Mouse (Mus musculus) spleen, adult 2 months (tissue): ENCODE data around the gene F8. TPM values are rescaled to one million over a fixed set of nuclear protein-coding genes. Genes with fewer than 3 reads are reported as not detected.
"Not testable (repeated sequence)": the region's sequence is repeated elsewhere in the genome, so short reads cannot be mapped to it uniquely, and the experiment has no call there.

Source experiments
- DNase-seq, 2 experiments: peaks; one replicate each; pipeline versions ENCODE4 v3.0.0 to v3.0.0-alpha.2; 2012 to 2021; ENCODE audit warnings: low spot score in 2 of 2, low read depth in 1 of 2
- H3K27ac ChIP-seq: fragments of 200-500 bp; 2 replicates; pipeline ENCODE4 v1.5.1; 2012; ENCODE audit warnings: low read length, inconsistent platforms; ENCODE audit not compliant: insufficient read depth
- H3K27me3 ChIP-seq: fragments of 200-500 bp; 2 replicates; pipeline ENCODE4 v1.6.1; 2012; ENCODE audit warnings: mild to moderate bottlenecking, moderate library complexity, low read length, inconsistent platforms; ENCODE audit not compliant: control insufficient read depth, insufficient read depth
- H3K36me3 ChIP-seq: fragments of 200-500 bp; 2 replicates; pipeline ENCODE4 v1.6.1; 2012; ENCODE audit warnings: mild to moderate bottlenecking, low read length, inconsistent platforms; ENCODE audit not compliant: control insufficient read depth, insufficient read depth
- H3K4me1 ChIP-seq: fragments of 200-500 bp; 2 replicates; pipeline ENCODE4 v1.6.1; 2011; ENCODE audit warnings: inconsistent platforms; ENCODE audit not compliant: control insufficient read depth, insufficient read depth, insufficient read length
- H3K4me3 ChIP-seq: fragments of 200-500 bp; 2 replicates; pipeline ENCODE4 v1.5.1; 2011; ENCODE audit warnings: mild to moderate bottlenecking, inconsistent platforms; ENCODE audit not compliant: insufficient read depth, insufficient read length; ENCODE audit errors: extremely low read depth
- CTCF ChIP-seq: fragments of 200-500 bp; IDR thresholded peaks from 2 replicates; pipeline ENCODE4 v1.5.1; 2011; ENCODE audit warnings: mild to moderate bottlenecking, inconsistent platforms; ENCODE audit not compliant: insufficient read depth, insufficient read length, insufficient replicate concordance; ENCODE audit errors: extremely low read depth
- POLR2A ChIP-seq: fragments of 200-500 bp; IDR thresholded peaks from 2 replicates; pipeline ENCODE4 v1.6.1; 2011; ENCODE audit warnings: low read depth, low read length, inconsistent platforms
- WGBS: fragments of 180-500 bp; shearing (Covaris S2); methylation state at CpG from one replicate; pipeline ENCODE4 v1.1.7; 2018; 5-methylcytosine and 5-hydroxymethylcytosine counted together
- polyA plus RNA-seq: library from polyadenylated mRNA; depleted of rRNA; stranded (reverse); fragments of >200 nt; gene quantifications from 2 replicates; pipeline ENCODE4 v1.2.3, GENCODE M21; 2012

F8 gene
- polyA plus RNA-seq, 1 experiment, result 0.21 TPM

DNA sequence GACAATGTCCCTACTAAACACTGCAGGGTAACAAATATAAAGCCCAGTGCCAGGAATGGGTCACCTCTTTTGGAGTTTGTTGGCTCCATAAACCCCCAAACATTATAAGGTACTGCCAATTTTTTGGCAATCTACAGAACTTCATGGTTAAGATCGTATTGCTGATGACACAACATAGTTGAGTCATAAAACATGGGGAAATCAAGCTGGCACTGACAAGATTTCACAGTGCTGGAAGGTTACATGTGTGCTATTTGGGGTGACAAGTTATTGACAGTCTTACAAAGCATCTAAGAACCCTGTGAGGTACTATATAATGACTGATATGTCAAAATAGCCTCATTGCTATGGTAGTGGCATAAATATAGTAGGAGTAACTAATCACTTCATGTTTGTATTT is 1.2 kb downstream of the F8 start:
- H3K27me3 ChIP-seq, result no peaks in the 10 kb centered on the region
- DNase-seq, result no peak
- no peaks in the 10 kb centered on the region for H3K4me1 ChIP-seq
- no peak overlapping the region for H3K27ac ChIP-seq
- WGBS, result 85% methylated on average over 1 of the region's 1 CpGs
- no peaks in the 10 kb centered on the region for H3K36me3 ChIP-seq
- H3K4me3 ChIP-seq, result no peak overlapping the region
- TF ChIP-seq CTCF (no peak), POLR2A (no peak)

DNA sequence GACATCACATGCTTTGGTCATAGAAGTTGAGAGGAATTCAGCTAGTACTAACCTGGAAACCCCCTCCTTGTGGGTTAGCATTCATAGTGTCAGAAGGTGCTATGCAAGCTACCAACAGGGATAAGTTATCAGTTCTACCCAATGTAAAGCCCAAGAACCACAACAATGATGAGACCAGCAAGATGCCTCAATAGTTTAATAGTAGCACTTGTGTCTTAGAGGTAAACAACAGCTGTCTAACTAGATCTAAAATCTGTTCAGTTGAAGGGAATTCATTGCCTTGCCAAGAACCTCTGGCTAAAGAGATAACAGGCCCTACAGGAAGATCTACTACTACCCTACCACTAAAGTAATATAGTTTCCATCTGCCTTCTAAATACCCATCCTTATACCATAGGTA is 5.6 kb downstream of the F8 start:
- DNase-seq, result no peak
- Histone ChIP-seq H3K36me3 (no peaks in the 10 kb centered on the region), H3K27ac (no peak overlapping the region), H3K4me1 (no peaks in the 10 kb centered on the region), H3K27me3 (no peaks in the 10 kb centered on the region), H3K4me3 (no peak overlapping the region)
- TF ChIP-seq POLR2A (no peak), CTCF (no peak)

DNA sequence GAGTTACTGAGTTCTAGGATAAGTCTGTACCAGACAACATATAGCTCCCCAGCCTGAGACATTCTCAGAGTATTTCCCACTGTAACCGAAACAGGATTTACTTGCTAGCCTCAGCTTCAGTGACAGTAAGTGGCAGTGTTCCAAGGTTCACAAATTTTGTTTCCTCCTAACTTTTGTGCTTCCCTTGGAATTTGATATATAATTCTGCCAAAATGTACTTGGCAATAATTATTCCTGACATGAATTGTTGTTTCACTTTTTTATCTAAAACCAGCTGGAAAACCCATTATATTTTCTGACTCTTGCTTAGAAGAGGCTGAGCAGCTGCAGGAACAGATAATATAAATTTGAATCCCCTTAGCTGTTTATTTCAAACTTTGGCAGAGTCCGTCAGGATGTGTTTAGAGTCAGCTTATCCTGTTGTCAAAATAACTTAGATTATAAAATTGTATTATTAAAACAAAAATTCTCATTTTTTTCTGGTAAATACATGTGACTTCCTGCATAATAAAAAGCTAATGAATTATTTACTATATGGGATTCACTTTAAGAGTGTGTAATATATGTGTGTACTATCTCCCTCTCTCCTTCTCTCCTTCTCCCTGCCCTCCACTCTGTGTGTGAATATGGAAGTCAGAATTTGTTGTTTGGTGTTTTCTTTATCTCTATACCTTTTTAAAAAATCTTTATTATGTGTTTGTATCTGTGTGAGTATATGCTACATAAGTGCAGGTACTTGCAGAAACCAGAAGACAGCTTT is 9.6 kb downstream of the F8 start:
- no peak for DNase-seq
- TF ChIP-seq POLR2A (no peak), CTCF (no peak)
- Histone ChIP-seq H3K27ac (no peak overlapping the region), H3K4me3 (no peak overlapping the region), H3K27me3 (no peaks in the 10 kb centered on the region), H3K36me3 (no peaks in the 10 kb centered on the region), H3K4me1 (no peaks in the 10 kb centered on the region)
- 74% methylated on average over 2 of the region's 2 CpGs for WGBS

DNA sequence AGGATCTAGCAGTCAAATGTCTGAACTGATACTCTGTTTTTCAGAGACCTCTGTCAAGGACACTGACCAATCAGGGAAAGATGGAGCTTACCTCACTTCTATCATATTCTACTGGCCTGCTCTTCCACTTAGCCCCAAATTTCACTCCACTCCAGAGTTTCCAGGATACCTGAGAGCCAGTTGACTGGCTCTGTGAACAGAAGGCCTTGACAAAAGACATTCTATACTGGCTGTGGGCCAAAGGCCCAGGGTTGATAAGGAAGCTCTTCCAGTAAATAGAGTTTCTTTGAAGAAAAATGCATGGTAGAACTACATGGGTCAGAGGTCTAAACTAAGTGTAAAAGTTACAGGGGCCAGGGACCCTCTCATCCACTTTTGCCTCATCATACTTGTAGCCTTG is 12.2 kb downstream of the F8 start:
- DNase-seq, result no peak
- no peaks in the 10 kb centered on the region for H3K36me3 ChIP-seq
- H3K4me3 ChIP-seq, result no peak overlapping the region
- TF ChIP-seq CTCF (no peak), POLR2A (no peak)
- H3K27ac ChIP-seq, result no peak overlapping the region
- no peaks in the 10 kb centered on the region for H3K4me1 ChIP-seq
- H3K27me3 ChIP-seq, result no peaks in the 10 kb centered on the region

DNA sequence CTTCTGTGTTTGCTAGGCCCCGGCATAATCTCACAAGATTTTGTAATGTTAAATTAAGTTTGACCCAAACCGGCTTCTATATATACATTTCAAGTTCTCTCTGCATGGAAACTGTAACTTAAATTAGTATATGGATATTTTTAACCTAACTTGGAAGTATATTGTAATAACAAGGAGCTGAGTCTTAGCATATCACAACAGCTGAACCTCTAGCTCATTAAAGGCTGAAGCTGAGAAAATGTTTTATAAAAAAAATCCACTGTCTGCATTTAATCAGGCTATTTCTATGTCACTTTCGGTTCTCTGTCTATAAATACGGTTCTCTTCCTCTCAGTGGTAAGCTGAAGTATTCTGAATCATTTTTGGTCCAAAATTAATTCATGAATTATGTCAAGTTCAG is 58.9 kb downstream of the F8 start:
- no peaks in the 10 kb centered on the region for H3K36me3 ChIP-seq
- DNase-seq, result no peak
- no peaks in the 10 kb centered on the region for H3K4me1 ChIP-seq
- 90% methylated on average over 4 of the region's 4 CpGs for WGBS
- H3K4me3 ChIP-seq, result no peak overlapping the region
- no peak for TF ChIP-seq CTCF
- TF ChIP-seq POLR2A, result no peak
- no peaks in the 10 kb centered on the region for H3K27me3 ChIP-seq
- no peak overlapping the region for H3K27ac ChIP-seq

DNA sequence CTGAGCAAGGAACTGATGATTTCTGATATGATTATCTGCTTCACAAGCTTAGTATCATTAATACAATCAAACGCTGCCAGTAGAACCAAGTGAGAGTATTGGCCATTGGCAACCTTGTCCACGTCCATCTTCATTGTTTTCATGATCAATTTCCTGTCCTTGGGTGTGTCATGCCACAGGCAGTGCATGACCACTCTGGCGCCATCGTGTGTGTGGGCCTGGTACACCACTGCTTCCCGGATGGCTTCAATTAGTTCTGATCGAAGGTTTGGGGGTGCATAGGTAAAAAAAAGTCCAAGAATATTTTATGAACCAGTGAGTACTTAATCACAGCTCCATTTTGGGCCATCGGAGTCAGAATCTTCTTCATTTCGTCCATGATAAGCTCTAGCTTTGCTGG is 110.7 kb downstream of the F8 start:
- Histone ChIP-seq H3K4me3 (no peak overlapping the region), H3K27ac (no peak overlapping the region), H3K27me3 (no peaks in the 10 kb centered on the region), H3K4me1 (no peaks in the 10 kb centered on the region), H3K36me3 (no peaks in the 10 kb centered on the region)
- no peak for DNase-seq
- WGBS, result 63% methylated on average over 8 of the region's 8 CpGs
- TF ChIP-seq POLR2A (no peak), CTCF (no peak)

DNA sequence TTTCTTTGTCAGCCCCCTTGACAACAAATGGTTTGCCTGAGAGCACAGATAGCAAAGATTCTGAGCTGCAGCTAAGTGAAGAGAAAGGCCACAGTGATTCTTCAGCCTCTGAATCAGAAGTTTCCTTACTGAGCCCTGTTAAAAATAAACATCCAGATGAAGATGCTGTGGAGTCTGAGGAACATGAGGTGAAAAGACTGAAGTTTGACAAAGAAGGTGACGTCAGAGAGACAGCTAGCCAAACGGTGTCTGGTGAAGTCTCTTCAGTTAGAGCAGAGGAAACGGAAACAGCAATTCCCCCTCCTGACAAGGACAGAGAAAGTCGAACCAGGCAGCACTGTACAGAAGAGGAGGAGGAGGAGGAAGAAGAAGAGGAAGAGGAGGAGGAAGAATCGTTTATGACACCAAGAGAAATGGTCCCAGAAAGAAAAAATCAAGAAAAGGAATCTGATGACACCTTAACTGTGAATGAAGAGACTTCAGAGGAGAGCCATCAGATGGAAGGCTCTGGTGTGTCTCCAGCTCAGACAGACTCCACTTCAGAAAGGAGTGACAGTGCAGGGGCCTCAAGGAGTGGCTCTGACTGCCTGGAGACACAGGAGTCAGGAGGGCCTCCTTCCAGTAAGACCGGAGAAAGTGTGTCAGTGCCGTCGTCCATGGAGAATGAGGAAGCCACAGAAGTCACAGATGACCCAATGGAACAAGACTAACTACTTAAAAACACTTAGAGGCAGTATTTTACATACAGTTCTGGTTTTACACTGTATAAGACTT is 148.6 kb downstream of the F8 start:
- H3K36me3 ChIP-seq, H3K27ac ChIP-seq, H3K4me3 ChIP-seq, DNase-seq, H3K27me3 ChIP-seq, H3K4me1 ChIP-seq: not testable (repeated sequence)
- 42% methylated on average over 8 of the region's 8 CpGs for WGBS
